Mouse (Mus musculus): ENCODE data around the gene Serpinb8. TPM values are rescaled to one million over a fixed set of nuclear protein-coding genes. Genes with fewer than 3 reads are reported as not detected.

Gene Serpinb8
- polyA plus RNA-seq, 2 experiments: 2.6 to 8.1 TPM

GRCm38 (mm10) chr1:107642457-107643118, 52.8 kb downstream of the Serpinb8 start:
- no peak for TF ChIP-seq POLR2A (IDR thresholded peaks at IDR 0.05; ENCODE audit: borderline replicate concordance, extremely low read depth, insufficient read depth, insufficient read length)
- 84% methylated on average over 2 of the region's 2 CpGs for WGBS

GRCm38 (mm10) chr1:107645086-107645485, 55.3 kb downstream of the Serpinb8 start:
- no peaks in the 10 kb centered on the region for H3K27me3 ChIP-seq (ENCODE audit: control insufficient read depth, insufficient read depth, low read length)
- H3K4me2 ChIP-seq (replicated peaks; ENCODE audit: low read depth, low read length, severe bottlenecking): no peak overlapping the region
- ATAC-seq (ENCODE audit: low FRiP score, low read depth): no peak
- H3K9ac ChIP-seq (ENCODE audit: low read depth, low read length, severe bottlenecking): no peak overlapping the region
- H3K4me3 ChIP-seq (replicated peaks; ENCODE audit: low read length): no peak overlapping the region
- H3K4me1 ChIP-seq (ENCODE audit: control insufficient read depth, insufficient read depth, low read length): no peaks in the 10 kb centered on the region
- no peak for DNase-seq (ENCODE audit: low spot score)
- no peak for TF ChIP-seq POLR2A (IDR thresholded peaks at IDR 0.05; ENCODE audit: borderline replicate concordance, extremely low read depth, insufficient read depth, insufficient read length)
- no peaks in the 10 kb centered on the region for H3K36me3 ChIP-seq (ENCODE audit: control insufficient read depth, insufficient read depth, low read length)
- H3K27ac ChIP-seq (replicated peaks; ENCODE audit: low read depth, low read length): no peak overlapping the region
- H3K9me3 ChIP-seq (ENCODE audit: control insufficient read depth, low read length): no peaks in the 10 kb centered on the region
- 45% methylated on average over 5 of the region's 6 CpGs for WGBS

More at GRCm38 (mm10) chr1:107642457-107643118, 52.8 kb downstream of the Serpinb8 start:
- no peak for DNase-seq (ENCODE audit: low spot score)
- Histone ChIP-seq H3K27me3 (ENCODE audit: control insufficient read depth, insufficient read depth, low read length) (no peaks in the 10 kb centered on the region), H3K9ac (ENCODE audit: low read depth, low read length, severe bottlenecking) (no peak overlapping the region), H3K4me2 (replicated peaks; ENCODE audit: low read depth, low read length, severe bottlenecking) (no peak overlapping the region), H3K36me3 (ENCODE audit: control insufficient read depth, insufficient read depth, low read length) (no peaks in the 10 kb centered on the region), H3K4me1 (ENCODE audit: control insufficient read depth, insufficient read depth, low read length) (no peaks in the 10 kb centered on the region), H3K27ac (replicated peaks; ENCODE audit: low read depth, low read length) (no peak overlapping the region), H3K4me3 (replicated peaks; ENCODE audit: low read length) (no peak overlapping the region), H3K9me3 (ENCODE audit: control insufficient read depth, low read length) (no peaks in the 10 kb centered on the region)
- ATAC-seq (ENCODE audit: low FRiP score, low read depth): no peak

- Histone ChIP-seq H3K4me2 (replicated peaks; ENCODE audit: low read depth, low read length, severe bottlenecking) (no peak overlapping the region), H3K36me3 (ENCODE audit: control insufficient read depth, insufficient read depth, low read length) (no peaks in the 10 kb centered on the region), H3K9me3 (ENCODE audit: control insufficient read depth, low read length) (no peaks in the 10 kb centered on the region), H3K27me3 (ENCODE audit: control insufficient read depth, insufficient read depth, low read length) (no peaks in the 10 kb centered on the region), H3K9ac (ENCODE audit: low read depth, low read length, severe bottlenecking) (no peak overlapping the region), H3K27ac (replicated peaks; ENCODE audit: low read depth, low read length) (no peak overlapping the region), H3K4me1 (ENCODE audit: control insufficient read depth, insufficient read depth, low read length) (no peaks in the 10 kb centered on the region), H3K4me3 (replicated peaks; ENCODE audit: low read length) (no peak overlapping the region)
- whole genome bisulfite sequencing: 69% methylated on average over 2 of the region's 2 CpGs
- TF ChIP-seq POLR2A (IDR thresholded peaks at IDR 0.05; ENCODE audit: borderline replicate concordance, extremely low read depth, insufficient read depth, insufficient read length): no peak
- DNase-seq (ENCODE audit: low spot score) (no peak), ATAC-seq (ENCODE audit: low FRiP score, low read depth) (no peak)
Observed at GRCm38 (mm10) chr1:107657689-107658088, 67.9 kb downstream of the Serpinb8 start.

Other genes with a start within 250 kb of the Serpinb8 start
- 0.08 and 0.20 TPM in 2 replicates for gene Serpinb11, start 228.8 kb upstream of the Serpinb8 start, polyA plus RNA-seq (2012; rRNA removed)
- gene Serpinb11, start 228.8 kb upstream of the Serpinb8 start, polyA plus RNA-seq (2014; fragmentation: Nextera tagmentation; extraction: Ambion mirVana): 0.37 and 0.80 TPM in 2 replicates
- 2.2 and 2.3 TPM in 2 replicates for gene Serpinb7, start 190.4 kb upstream of the Serpinb8 start, polyA plus RNA-seq (2012; rRNA removed)
- 2.6 and 4.3 TPM in 2 replicates for gene Serpinb7, start 190.4 kb upstream of the Serpinb8 start, polyA plus RNA-seq (2014; fragmentation: Nextera tagmentation; extraction: Ambion mirVana)
- gene Serpinb2, start 78.6 kb upstream of the Serpinb8 start, polyA plus RNA-seq (2012; rRNA removed): 0.14 and 1.1 TPM in 2 replicates
- gene Serpinb2, start 78.6 kb upstream of the Serpinb8 start, polyA plus RNA-seq (2014; fragmentation: Nextera tagmentation; extraction: Ambion mirVana): 1.9 and 4.3 TPM in 2 replicates

All from limb, embryonic 14.5 days (tissue).